Mouse (Mus musculus): Measurements from ENCODE around the gene Harbi1.

DNA sequence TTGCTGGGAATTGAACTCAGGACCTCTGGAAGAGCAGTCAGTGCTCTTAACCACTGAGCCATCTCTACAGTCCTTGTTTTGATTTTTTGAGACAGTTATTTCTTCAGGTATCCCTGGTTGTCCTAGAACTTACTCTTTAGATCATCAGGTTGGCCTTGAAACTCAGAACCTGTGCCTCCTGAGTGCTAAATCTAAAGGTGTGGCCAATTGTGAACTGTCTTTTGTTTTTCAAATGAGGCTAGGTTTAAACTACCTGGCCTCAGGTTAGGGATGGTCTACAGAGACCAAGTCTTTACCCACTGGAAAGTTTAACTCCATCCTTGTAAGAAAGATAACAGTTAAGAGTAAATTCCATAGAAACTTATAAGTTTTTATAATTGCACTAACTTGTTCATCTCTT, 4.2 kb upstream of the Harbi1 start:
- TF ChIP-seq POLR2A (IDR thresholded peaks at IDR 0.05; ENCODE audit: borderline replicate concordance, control insufficient read depth, low read depth, low read length) (no peak), CTCF (IDR thresholded peaks at IDR 0.05; ENCODE audit: control insufficient read depth, insufficient read depth, low read length) (no peak)

Data from bone marrow, adult 2 months (tissue).